In genomic region chr9:101971806-101972205, GRCm38 (mm10) we compare ENCODE assay signal across 10 mouse cellular contexts.
DNase-seq lines count a peak whose midpoint lies in the region; ATAC-seq and TF ChIP-seq lines count a peak whose summit lies in the region.
"Had no signal": no experiment of that assay in that cellular context is flagged by ENCODE, and none has a peak within 500 bp of the region (broad histone marks: within the 10 kb centered on the region; RNA-seq: fewer than 3 reads in every experiment).

No protein-coding gene starts in this region.

- no peak for TF ChIP-seq POLR2A in lung, adult 2 months (IDR thresholded peaks at IDR 0.05; ENCODE audit: borderline replicate concordance, extremely low read depth, low read depth, low read length)

- no peak for ATAC-seq in lung, embryonic 14.5 days (ENCODE audit: insufficient read depth)
- peak; percentile 84 for ATAC-seq in granulocyte monocyte progenitor cell, adult 5-6 weeks (replicated peaks; ENCODE audit: poor library complexity, severe bottlenecking)
- ATAC-seq in megakaryocyte progenitor cell, adult 5-6 weeks (replicated peaks; ENCODE audit: poor library complexity): peak; percentile 73

- intact Hi-C loops in gastrocnemius, adult 2 months (cut with DNase I): no loop called here

- no peaks in the 10 kb centered on the region for H3K27me3 ChIP-seq in lung, embryonic 14.5 days (ENCODE audit: insufficient read depth, low read length)

- peak overlapping the region; percentile 21; the same call in 1 of the 2 replicates for H3K4me3 ChIP-seq in gastrocnemius, adult 2 months
- H3K4me3 ChIP-seq in lung, embryonic 14.5 days (ENCODE audit: low read depth, low read length): no peak overlapping the region
- no peak overlapping the region for H3K4me3 ChIP-seq in lung, adult 2 months (replicated peaks; ENCODE audit: extremely low read depth, low read depth, low read length)
- H3K4me3 ChIP-seq: limb, embryonic 13.5 days; midbrain, embryonic 12.5 days had no signal

- H3K27ac ChIP-seq in gastrocnemius, adult 2 months: no peak overlapping the region
- H3K27ac ChIP-seq in lung, embryonic 14.5 days (ENCODE audit: low read depth): no peak overlapping the region
- H3K27ac ChIP-seq: limb, embryonic 13.5 days; midbrain, embryonic 12.5 days had no signal

- DNase-seq in gastrocnemius, adult 2 months: peak; percentile 71
- no peak for DNase-seq in gastrocnemius, postnatal 4 days (ENCODE audit: low spot score in 2 of 2)
- peak; percentile 34 for DNase-seq in lung, embryonic 14.5 days
- no peak for DNase-seq in lung, adult 2 months
- no peak for DNase-seq in natural killer cell, adult 2 months (ENCODE audit: low spot score in 2 of 2)
- DNase-seq in spleen, postnatal 10 days (ENCODE audit: low spot score in 2 of 2): no peak

- TF ChIP-seq CTCF in gastrocnemius, adult 2 months (IDR thresholded peaks at IDR 0.05): peak; percentile 19; the same call in 1 of the 2 replicates
- no peak for TF ChIP-seq CTCF in lung, embryonic 14.5 days (IDR thresholded peaks at IDR 0.05; ENCODE audit: low read depth)
- TF ChIP-seq CTCF in lung, adult 2 months (IDR thresholded peaks at IDR 0.05; ENCODE audit: insufficient read depth, low read length): no peak

- WGBS in lung, embryonic 14.5 days: 27% methylated on average over 6 of the region's 6 CpGs
- WGBS in lung, adult 2 months: 23% methylated on average over 6 of the region's 6 CpGs

- H3K9me3 ChIP-seq in lung, embryonic 14.5 days (ENCODE audit: low read depth, low read length): no peaks in the 10 kb centered on the region
- H3K9me3 ChIP-seq: limb, embryonic 13.5 days; midbrain, embryonic 12.5 days had no signal

- H3K36me3 ChIP-seq in lung, embryonic 14.5 days (ENCODE audit: insufficient read depth): no peaks in the 10 kb centered on the region
- H3K36me3 ChIP-seq: limb, embryonic 13.5 days had no signal

- no peak overlapping the region for H3K9ac ChIP-seq in lung, embryonic 14.5 days
- H3K9ac ChIP-seq: limb, embryonic 13.5 days; midbrain, embryonic 12.5 days had no signal

- H3K4me2 ChIP-seq in lung, embryonic 14.5 days: no peak overlapping the region
- H3K4me2 ChIP-seq: limb, embryonic 13.5 days; midbrain, embryonic 12.5 days had no signal

- no peaks in the 10 kb centered on the region for H3K4me1 ChIP-seq in lung, embryonic 14.5 days (ENCODE audit: insufficient read depth)
- H3K4me1 ChIP-seq in lung, adult 2 months (ENCODE audit: control insufficient read depth, insufficient read depth, low read length): peaks cover 2% of the 10 kb centered on the region; the same call in 1 of the 2 replicates
- H3K4me1 ChIP-seq: limb, embryonic 13.5 days; midbrain, embryonic 12.5 days had no signal

Comparison
In these comparisons a context has a peak if more than half of its experiments do, and no peak if none do; other contexts are left out.
1. DNase-seq: peak in gastrocnemius, adult 2 months (single experiment) and lung, embryonic 14.5 days (single experiment); none in gastrocnemius, postnatal 4 days (0 of 2), lung, adult 2 months (single experiment), natural killer cell, adult 2 months (0 of 2) and spleen, postnatal 10 days (0 of 2).